Mouse (Mus musculus): ENCODE measurements around the gene Usp39. TPM values are rescaled to one million over a fixed set of nuclear protein-coding genes. Genes with fewer than 3 reads are reported as not detected.

The Usp39 gene
- polyA plus RNA-seq, 1 experiment from 2014 or later, result 16.0 TPM

DNA sequence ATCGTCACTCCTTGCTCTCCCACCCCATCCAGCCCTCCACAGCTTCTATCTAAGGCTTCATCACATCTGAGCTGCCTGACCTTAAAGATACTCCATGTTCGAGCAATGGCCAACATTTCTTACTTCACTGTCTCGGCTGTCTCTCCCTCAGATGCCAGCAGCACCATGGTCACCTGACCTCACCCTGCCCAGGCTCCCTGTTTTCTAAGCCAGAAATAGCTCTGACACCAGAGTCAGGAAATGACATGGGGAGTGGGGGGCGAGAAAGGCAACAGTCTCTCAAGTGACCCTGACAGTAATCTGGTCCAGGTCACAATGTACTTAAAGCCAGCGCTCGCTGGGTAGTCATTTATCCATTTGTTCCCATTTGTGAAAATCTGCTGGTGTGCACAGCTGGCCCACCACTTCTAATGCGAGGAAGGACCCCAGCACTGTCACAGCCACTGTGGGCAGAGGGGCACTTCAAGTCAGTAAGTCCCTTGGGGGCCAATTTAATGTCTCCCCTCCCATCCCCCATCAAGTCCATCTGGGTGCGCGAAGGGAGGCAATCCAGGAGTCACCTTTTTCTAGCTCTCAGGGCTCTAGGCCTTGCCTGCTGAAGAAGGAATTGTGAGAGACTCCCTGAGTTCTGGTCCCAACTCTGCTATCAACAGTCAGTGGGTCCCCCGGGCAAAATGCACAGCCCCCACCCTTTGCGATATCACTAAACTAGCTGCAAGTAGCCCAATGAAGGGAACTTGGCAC, 31.7 kb downstream of the Usp39 start:
- no peaks in the 10 kb centered on the region for H3K27me3 ChIP-seq (replicated peaks; ENCODE audit: control insufficient read depth, insufficient read depth, low read length)
- no peak overlapping the region for H3K27ac ChIP-seq (ENCODE audit: low read depth, low read length)
- no peaks in the 10 kb centered on the region for H3K4me1 ChIP-seq (replicated peaks; ENCODE audit: control insufficient read depth, insufficient read depth, low read length)
- no peak overlapping the region for H3K4me2 ChIP-seq (replicated peaks; ENCODE audit: low read depth)
- no peaks in the 10 kb centered on the region for H3K9me3 ChIP-seq (ENCODE audit: control insufficient read depth)
- TF ChIP-seq CTCF (IDR thresholded peaks at IDR 0.05; ENCODE audit: low read depth), result no peak
- no peak overlapping the region for H3K4me3 ChIP-seq (ENCODE audit: low read depth, low read length)
- 90% methylated on average over 11 of the region's 11 CpGs for WGBS
- no peak overlapping the region for H3K9ac ChIP-seq (ENCODE audit: low read depth, low read length)
- peaks cover 9% of the 10 kb centered on the region; the same call in 1 of the 2 replicates for H3K36me3 ChIP-seq (ENCODE audit: control insufficient read depth, insufficient read depth)
- no peak for ATAC-seq

DNA sequence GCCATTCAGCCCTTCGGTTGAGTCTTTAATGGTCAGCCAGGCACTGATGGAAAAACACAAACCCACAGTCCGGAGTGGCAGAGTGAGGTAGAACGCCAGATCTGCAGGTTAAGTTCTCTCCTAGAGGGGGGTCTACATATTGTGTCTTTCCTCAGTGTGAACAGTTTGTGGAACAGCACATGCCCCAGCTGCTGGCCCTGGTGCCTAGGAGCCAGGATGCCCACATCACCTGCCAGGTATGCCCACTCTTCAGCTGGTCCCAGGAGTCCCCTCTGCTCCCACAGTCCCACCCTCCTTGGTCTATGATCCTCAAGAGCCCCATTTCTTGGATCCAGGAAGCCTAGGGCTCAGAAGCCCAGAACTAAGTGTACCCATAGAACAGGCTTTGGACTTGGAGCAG, 32.8 kb downstream of the Usp39 start:
- Histone ChIP-seq H3K9me3 (ENCODE audit: control insufficient read depth) (no peaks in the 10 kb centered on the region), H3K27me3 (replicated peaks; ENCODE audit: control insufficient read depth, insufficient read depth, low read length) (no peaks in the 10 kb centered on the region), H3K27ac (ENCODE audit: low read depth, low read length) (no peak overlapping the region), H3K9ac (ENCODE audit: low read depth, low read length) (no peak overlapping the region), H3K36me3 (ENCODE audit: control insufficient read depth, insufficient read depth) (peaks cover 1% of the 10 kb centered on the region; the same call in 1 of the 2 replicates), H3K4me3 (ENCODE audit: low read depth, low read length) (no peak overlapping the region), H3K4me2 (replicated peaks; ENCODE audit: low read depth) (no peak overlapping the region), H3K4me1 (replicated peaks; ENCODE audit: control insufficient read depth, insufficient read depth, low read length) (no peaks in the 10 kb centered on the region)
- ATAC-seq, result no peak; the same call in 1 of the 2 replicates
- 89% methylated on average over 3 of the region's 3 CpGs for WGBS
- TF ChIP-seq CTCF (IDR thresholded peaks at IDR 0.05; ENCODE audit: low read depth), result no peak

DNA sequence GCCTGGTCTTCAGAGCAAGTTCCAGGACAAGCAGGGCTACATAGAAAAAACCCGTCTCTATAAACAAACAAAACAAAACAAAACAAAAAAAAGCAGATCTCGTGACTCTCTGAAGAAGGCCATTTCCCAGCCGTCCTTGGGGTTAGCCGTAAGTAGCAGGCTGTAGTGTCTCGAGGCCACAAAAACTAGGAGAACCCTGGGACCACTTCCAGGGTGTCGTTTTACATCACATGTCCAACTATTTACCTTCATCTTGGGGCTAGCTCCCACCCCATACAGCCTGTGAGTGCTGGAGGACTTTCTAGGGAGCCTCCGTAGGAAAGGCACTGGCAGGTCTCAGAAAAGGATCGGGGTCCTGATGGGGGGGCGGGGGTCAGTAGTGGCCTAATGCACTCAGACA, 41.5 kb downstream of the Usp39 start:
- no peaks in the 10 kb centered on the region for H3K4me1 ChIP-seq (replicated peaks; ENCODE audit: control insufficient read depth, insufficient read depth, low read length)
- H3K36me3 ChIP-seq (ENCODE audit: control insufficient read depth, insufficient read depth), result no peaks in the 10 kb centered on the region
- H3K9me3 ChIP-seq (ENCODE audit: control insufficient read depth), result no peaks in the 10 kb centered on the region
- no peak for TF ChIP-seq CTCF (IDR thresholded peaks at IDR 0.05; ENCODE audit: low read depth)
- H3K4me2 ChIP-seq (replicated peaks; ENCODE audit: low read depth), result no peak overlapping the region
- H3K27ac ChIP-seq (ENCODE audit: low read depth, low read length), result no peak overlapping the region
- H3K9ac ChIP-seq (ENCODE audit: low read depth, low read length), result no peak overlapping the region
- no peaks in the 10 kb centered on the region for H3K27me3 ChIP-seq (replicated peaks; ENCODE audit: control insufficient read depth, insufficient read depth, low read length)
- ATAC-seq, result no peak
- 53% methylated on average over 9 of the region's 9 CpGs for WGBS
- H3K4me3 ChIP-seq (ENCODE audit: low read depth, low read length), result no peak overlapping the region

DNA sequence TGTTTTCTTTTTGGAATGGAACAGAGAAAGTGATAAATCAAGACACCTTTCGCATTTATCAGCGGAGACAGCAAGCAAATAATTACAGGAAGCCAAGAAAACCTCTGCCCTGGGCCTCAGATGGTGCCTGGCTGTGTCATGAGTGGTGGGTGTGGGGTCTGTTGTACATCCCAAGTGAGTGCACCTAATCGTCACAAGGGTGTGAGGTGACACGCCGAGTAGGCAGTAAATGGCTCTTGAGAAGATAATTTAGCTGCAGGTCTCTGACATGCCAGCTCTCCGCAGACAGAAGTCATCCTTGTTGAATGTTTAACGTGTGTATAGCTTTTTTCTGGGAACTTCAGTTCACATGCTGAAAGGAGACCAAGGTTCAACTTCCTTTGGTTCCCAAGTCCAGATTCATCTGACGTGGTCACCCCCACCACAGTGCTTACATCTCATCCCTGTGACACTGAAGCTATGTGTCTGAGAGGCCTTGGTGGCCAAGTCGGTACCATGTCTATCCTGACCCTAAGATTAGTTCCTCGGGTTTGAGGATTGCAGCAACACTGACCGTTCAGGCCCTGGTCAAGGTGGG, 42.5 kb downstream of the Usp39 start:
- Histone ChIP-seq H3K4me3 (ENCODE audit: low read depth, low read length) (no peak overlapping the region), H3K4me2 (replicated peaks; ENCODE audit: low read depth) (no peak overlapping the region), H3K36me3 (ENCODE audit: control insufficient read depth, insufficient read depth) (no peaks in the 10 kb centered on the region), H3K9me3 (ENCODE audit: control insufficient read depth) (no peaks in the 10 kb centered on the region), H3K9ac (ENCODE audit: low read depth, low read length) (no peak overlapping the region), H3K27ac (ENCODE audit: low read depth, low read length) (0 out of 2 replicates have a peak overlapping the region, but pooled peaks have one; percentile 3), H3K4me1 (replicated peaks; ENCODE audit: control insufficient read depth, insufficient read depth, low read length) (no peaks in the 10 kb centered on the region), H3K27me3 (replicated peaks; ENCODE audit: control insufficient read depth, insufficient read depth, low read length) (no peaks in the 10 kb centered on the region)
- peak; percentile 80 for ATAC-seq
- no peak for TF ChIP-seq CTCF (IDR thresholded peaks at IDR 0.05; ENCODE audit: low read depth)
- WGBS, result 53% methylated on average over 11 of the region's 11 CpGs

DNA sequence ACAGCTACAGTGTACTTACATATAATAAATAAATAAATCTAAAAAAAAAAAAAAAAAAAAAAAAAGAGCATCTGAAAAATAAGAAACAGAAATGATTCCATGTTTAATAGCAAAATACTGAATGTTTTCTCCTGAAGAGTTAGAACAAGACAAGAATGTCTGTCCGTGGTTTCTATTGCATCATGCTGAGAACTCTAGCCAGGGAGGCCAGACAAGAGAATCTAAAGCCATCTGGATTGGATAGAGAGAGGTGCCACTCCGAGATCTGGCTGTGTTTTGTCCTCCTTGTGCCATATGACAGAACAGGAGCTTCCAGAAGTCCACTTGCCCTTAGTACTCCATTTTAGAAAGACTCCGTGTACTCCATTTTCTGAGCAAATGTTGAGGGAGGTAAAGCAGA, 47.2 kb downstream of the Usp39 start:
- WGBS, result 78% methylated on average over 3 of the region's 3 CpGs
- Histone ChIP-seq H3K9ac (ENCODE audit: low read depth, low read length) (no peak overlapping the region), H3K27ac (ENCODE audit: low read depth, low read length) (no peak overlapping the region), H3K27me3 (replicated peaks; ENCODE audit: control insufficient read depth, insufficient read depth, low read length) (no peaks in the 10 kb centered on the region), H3K4me2 (replicated peaks; ENCODE audit: low read depth) (no peak overlapping the region), H3K4me1 (replicated peaks; ENCODE audit: control insufficient read depth, insufficient read depth, low read length) (no peaks in the 10 kb centered on the region), H3K9me3 (ENCODE audit: control insufficient read depth) (no peaks in the 10 kb centered on the region), H3K4me3 (ENCODE audit: low read depth, low read length) (no peak overlapping the region), H3K36me3 (ENCODE audit: control insufficient read depth, insufficient read depth) (no peaks in the 10 kb centered on the region)
- no peak for TF ChIP-seq CTCF (IDR thresholded peaks at IDR 0.05; ENCODE audit: low read depth)
- no peak for ATAC-seq

DNA sequence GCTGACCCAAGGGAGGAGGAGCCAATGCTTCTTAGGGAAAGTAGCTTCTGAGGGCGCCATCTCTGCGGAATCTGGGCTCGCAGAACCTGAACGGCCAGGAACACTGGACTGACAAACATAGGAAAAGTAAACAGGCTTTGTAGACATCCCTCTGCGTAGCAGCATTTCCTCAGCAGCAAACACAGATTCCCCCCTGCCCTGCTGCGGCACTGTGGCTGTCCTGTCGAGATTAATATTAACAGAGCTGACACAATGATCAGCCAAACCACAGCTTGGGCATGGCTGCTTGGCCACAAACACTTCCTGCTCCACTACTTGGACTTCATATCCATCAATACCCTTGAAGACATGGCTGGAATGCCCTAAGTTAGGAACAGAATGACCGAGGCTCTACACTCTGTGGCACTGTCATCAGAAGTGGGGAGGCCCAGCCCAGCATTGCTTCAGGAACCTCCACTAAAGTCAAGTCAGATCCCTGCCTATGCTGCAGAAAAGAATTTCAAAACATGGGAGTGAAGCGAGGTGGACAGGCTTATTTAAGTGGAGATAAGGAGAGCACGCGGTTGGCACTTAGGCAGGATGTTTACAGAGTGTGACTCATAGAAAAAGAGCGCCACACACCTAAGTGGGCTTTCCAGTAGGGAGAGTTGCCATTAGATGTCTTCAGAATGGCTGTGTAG, 51.9 kb downstream of the Usp39 start:
- Histone ChIP-seq H3K4me2 (replicated peaks; ENCODE audit: low read depth) (peak overlapping the region; percentile 30), H3K36me3 (ENCODE audit: control insufficient read depth, insufficient read depth) (no peaks in the 10 kb centered on the region), H3K9ac (ENCODE audit: low read depth, low read length) (no peak overlapping the region), H3K9me3 (ENCODE audit: control insufficient read depth) (no peaks in the 10 kb centered on the region), H3K4me1 (replicated peaks; ENCODE audit: control insufficient read depth, insufficient read depth, low read length) (no peaks in the 10 kb centered on the region), H3K27ac (ENCODE audit: low read depth, low read length) (no peak overlapping the region), H3K4me3 (ENCODE audit: low read depth, low read length) (no peak overlapping the region), H3K27me3 (replicated peaks; ENCODE audit: control insufficient read depth, insufficient read depth, low read length) (no peaks in the 10 kb centered on the region)
- peak; percentile 59; the same call in 1 of the 2 replicates for ATAC-seq
- 22% methylated on average over 12 of the region's 12 CpGs for WGBS
- TF ChIP-seq CTCF (IDR thresholded peaks at IDR 0.05; ENCODE audit: low read depth), result no peak
